Mouse (Mus musculus): Measurements from ENCODE around the gene Dapk1.

The Dapk1 gene

GRCm38 (mm10) chr13:60809690-60810089 is 207.9 kb downstream of the Dapk1 start:
- DNase-seq (ENCODE audit: low spot score in 2 of 2) = no peak

DNA sequence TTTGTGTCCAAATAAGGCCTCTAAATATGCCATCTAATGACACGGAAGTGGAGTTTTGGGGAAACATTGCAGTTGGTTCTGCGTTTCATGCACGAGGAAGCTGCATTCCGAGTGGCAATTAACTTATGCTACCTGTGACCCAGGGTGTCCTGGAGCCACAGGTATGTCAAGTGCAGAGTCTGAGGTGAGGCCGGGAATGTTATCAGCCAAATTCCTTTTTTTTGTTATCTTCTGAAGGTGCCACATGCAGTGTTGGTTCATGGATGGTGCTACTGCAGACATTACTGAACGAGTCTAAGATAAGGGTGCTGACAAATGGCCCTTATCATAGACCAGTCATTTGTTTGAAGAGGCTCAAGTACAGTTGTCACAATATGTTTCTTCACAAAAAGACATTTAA is 211.0 kb downstream of the Dapk1 start:
- no peak for DNase-seq (ENCODE audit: low spot score in 2 of 2)

Data from natural killer cell, adult 2 months (primary cell).